Mouse (Mus musculus): ENCODE measurements at regions not wholly inside any gene's neighbourhood (a gene's known extent, or its start where the extent isn't known, plus 50 kb on each side); places are given as distances from the start of the nearest gene placed in this dataset.
A peak's percentile ranks its signal among the peaks of the same experiment; 100 is the strongest.

- no peaks in the 10 kb centered on the region for H3K36me3 ChIP-seq (replicated peaks; ENCODE audit: control insufficient read depth, insufficient read depth)
- no peaks in the 10 kb centered on the region for H3K9me3 ChIP-seq (ENCODE audit: control insufficient read depth, low read length)
- no peaks in the 10 kb centered on the region for H3K4me1 ChIP-seq (replicated peaks; ENCODE audit: control insufficient read depth, insufficient read depth, low read length)
- DNase-seq (ENCODE audit: low spot score) (no peak), ATAC-seq (ENCODE audit: low FRiP score) (no peak)
- H3K4me2 ChIP-seq (replicated peaks): no peak overlapping the region
- H3K4me3 ChIP-seq (replicated peaks; ENCODE audit: low read length): no peak overlapping the region
- H3K27me3 ChIP-seq (ENCODE audit: control insufficient read depth, insufficient read depth, low read length): no peaks in the 10 kb centered on the region
- H3K27ac ChIP-seq: no peak overlapping the region
- no peak overlapping the region for H3K9ac ChIP-seq
Measured at GRCm38 (mm10) chr10:98311403-98311802, 584.8 kb upstream of the C030005K15Rik start.

GRCm38 (mm10) chr10:98318416-98318815 lies 591.9 kb upstream of the C030005K15Rik start:
- Histone ChIP-seq H3K4me2 (replicated peaks) (no peak overlapping the region), H3K4me1 (replicated peaks; ENCODE audit: control insufficient read depth, insufficient read depth, low read length) (no peaks in the 10 kb centered on the region), H3K27me3 (ENCODE audit: control insufficient read depth, insufficient read depth, low read length) (no peaks in the 10 kb centered on the region), H3K27ac (no peak overlapping the region), H3K9me3 (ENCODE audit: control insufficient read depth, low read length) (no peaks in the 10 kb centered on the region), H3K36me3 (replicated peaks; ENCODE audit: control insufficient read depth, insufficient read depth) (no peaks in the 10 kb centered on the region), H3K4me3 (replicated peaks; ENCODE audit: low read length) (no peak overlapping the region), H3K9ac (no peak overlapping the region)
- DNase-seq (ENCODE audit: low spot score): no peak
- no peak for ATAC-seq (ENCODE audit: low FRiP score)
- WGBS: 83% methylated on average over 2 of the region's 2 CpGs

- no peaks in the 10 kb centered on the region for H3K27me3 ChIP-seq (ENCODE audit: control insufficient read depth, insufficient read depth, low read length)
- no peak overlapping the region for H3K4me3 ChIP-seq (replicated peaks; ENCODE audit: low read length)
- WGBS: 83% methylated on average over 5 of the region's 5 CpGs
- DNase-seq (ENCODE audit: low spot score): no peak
- H3K27ac ChIP-seq: no peak overlapping the region
- ATAC-seq (ENCODE audit: low FRiP score): no peak
- H3K36me3 ChIP-seq (replicated peaks; ENCODE audit: control insufficient read depth, insufficient read depth): no peaks in the 10 kb centered on the region
- no peaks in the 10 kb centered on the region for H3K4me1 ChIP-seq (replicated peaks; ENCODE audit: control insufficient read depth, insufficient read depth, low read length)
- H3K4me2 ChIP-seq (replicated peaks): no peak overlapping the region
- no peak overlapping the region for H3K9ac ChIP-seq
- H3K9me3 ChIP-seq (ENCODE audit: control insufficient read depth, low read length): no peaks in the 10 kb centered on the region
Measured at GRCm38 (mm10) chr10:98323846-98324245, 590.4 kb upstream of the Atp2b1 start.

GRCm38 (mm10) chr10:98324591-98324990 lies 589.6 kb upstream of the Atp2b1 start:
- DNase-seq (ENCODE audit: low spot score) (no peak), ATAC-seq (ENCODE audit: low FRiP score) (no peak)
- H3K36me3 ChIP-seq (replicated peaks; ENCODE audit: control insufficient read depth, insufficient read depth): no peaks in the 10 kb centered on the region
- H3K4me1 ChIP-seq (replicated peaks; ENCODE audit: control insufficient read depth, insufficient read depth, low read length): no peaks in the 10 kb centered on the region
- H3K9ac ChIP-seq: no peak overlapping the region
- H3K27me3 ChIP-seq (ENCODE audit: control insufficient read depth, insufficient read depth, low read length): no peaks in the 10 kb centered on the region
- H3K4me3 ChIP-seq (replicated peaks; ENCODE audit: low read length): no peak overlapping the region
- H3K27ac ChIP-seq: no peak overlapping the region
- H3K4me2 ChIP-seq (replicated peaks): no peak overlapping the region
- H3K9me3 ChIP-seq (ENCODE audit: control insufficient read depth, low read length): no peaks in the 10 kb centered on the region

GRCm38 (mm10) chr10:98325720-98326119 lies 588.5 kb upstream of the Atp2b1 start:
- no peaks in the 10 kb centered on the region for H3K9me3 ChIP-seq (ENCODE audit: control insufficient read depth, low read length)
- H3K4me2 ChIP-seq (replicated peaks): no peak overlapping the region
- no peak for ATAC-seq (ENCODE audit: low FRiP score)
- no peak overlapping the region for H3K27ac ChIP-seq
- H3K4me3 ChIP-seq (replicated peaks; ENCODE audit: low read length): no peak overlapping the region
- DNase-seq (ENCODE audit: low spot score): no peak
- no peaks in the 10 kb centered on the region for H3K36me3 ChIP-seq (replicated peaks; ENCODE audit: control insufficient read depth, insufficient read depth)
- H3K9ac ChIP-seq: no peak overlapping the region
- no peaks in the 10 kb centered on the region for H3K4me1 ChIP-seq (replicated peaks; ENCODE audit: control insufficient read depth, insufficient read depth, low read length)
- H3K27me3 ChIP-seq (ENCODE audit: control insufficient read depth, insufficient read depth, low read length): no peaks in the 10 kb centered on the region
- WGBS: 84% methylated on average over 5 of the region's 5 CpGs

GRCm38 (mm10) chr10:98332682-98333081 lies 581.5 kb upstream of the Atp2b1 start:
- Histone ChIP-seq H3K27ac (no peak overlapping the region), H3K27me3 (ENCODE audit: control insufficient read depth, insufficient read depth, low read length) (no peaks in the 10 kb centered on the region), H3K36me3 (replicated peaks; ENCODE audit: control insufficient read depth, insufficient read depth) (no peaks in the 10 kb centered on the region), H3K4me3 (replicated peaks; ENCODE audit: low read length) (no peak overlapping the region), H3K4me2 (replicated peaks) (no peak overlapping the region), H3K4me1 (replicated peaks; ENCODE audit: control insufficient read depth, insufficient read depth, low read length) (no peaks in the 10 kb centered on the region), H3K9me3 (ENCODE audit: control insufficient read depth, low read length) (no peaks in the 10 kb centered on the region), H3K9ac (no peak overlapping the region)
- ATAC-seq (ENCODE audit: low FRiP score) (no peak), DNase-seq (ENCODE audit: low spot score) (no peak)
- WGBS: 86% methylated on average over 4 of the region's 4 CpGs

- no peak for DNase-seq (ENCODE audit: low spot score)
- H3K9me3 ChIP-seq (ENCODE audit: control insufficient read depth, low read length): no peaks in the 10 kb centered on the region
- H3K9ac ChIP-seq: no peak overlapping the region
- no peak overlapping the region for H3K4me2 ChIP-seq (replicated peaks)
- no peaks in the 10 kb centered on the region for H3K27me3 ChIP-seq (ENCODE audit: control insufficient read depth, insufficient read depth, low read length)
- H3K27ac ChIP-seq: no peak overlapping the region
- WGBS: 63% methylated on average over 6 of the region's 6 CpGs
- no peak for ATAC-seq (ENCODE audit: low FRiP score)
- no peaks in the 10 kb centered on the region for H3K36me3 ChIP-seq (replicated peaks; ENCODE audit: control insufficient read depth, insufficient read depth)
- H3K4me3 ChIP-seq (replicated peaks; ENCODE audit: low read length): no peak overlapping the region
- no peaks in the 10 kb centered on the region for H3K4me1 ChIP-seq (replicated peaks; ENCODE audit: control insufficient read depth, insufficient read depth, low read length)
Measured at GRCm38 (mm10) chr10:98333411-98334067, 580.7 kb upstream of the Atp2b1 start.

- H3K9me3 ChIP-seq (ENCODE audit: control insufficient read depth, low read length): no peaks in the 10 kb centered on the region
- no peak overlapping the region for H3K4me2 ChIP-seq (replicated peaks)
- H3K27ac ChIP-seq: no peak overlapping the region
- no peak overlapping the region for H3K9ac ChIP-seq
- 96% methylated on average over 5 of the region's 5 CpGs for WGBS
- no peak for ATAC-seq (ENCODE audit: low FRiP score)
- DNase-seq (ENCODE audit: low spot score): no peak
- no peak overlapping the region for H3K4me3 ChIP-seq (replicated peaks; ENCODE audit: low read length)
- no peaks in the 10 kb centered on the region for H3K4me1 ChIP-seq (replicated peaks; ENCODE audit: control insufficient read depth, insufficient read depth, low read length)
- H3K27me3 ChIP-seq (ENCODE audit: control insufficient read depth, insufficient read depth, low read length): no peaks in the 10 kb centered on the region
- H3K36me3 ChIP-seq (replicated peaks; ENCODE audit: control insufficient read depth, insufficient read depth): no peaks in the 10 kb centered on the region
Measured at GRCm38 (mm10) chr10:98343827-98344226, 570.4 kb upstream of the Atp2b1 start.

GRCm38 (mm10) chr10:98349466-98349865 lies 564.7 kb upstream of the Atp2b1 start:
- Histone ChIP-seq H3K4me1 (replicated peaks; ENCODE audit: control insufficient read depth, insufficient read depth, low read length) (no peaks in the 10 kb centered on the region), H3K9ac (no peak overlapping the region), H3K27ac (no peak overlapping the region), H3K9me3 (ENCODE audit: control insufficient read depth, low read length) (no peaks in the 10 kb centered on the region), H3K4me2 (replicated peaks) (no peak overlapping the region), H3K36me3 (replicated peaks; ENCODE audit: control insufficient read depth, insufficient read depth) (no peaks in the 10 kb centered on the region), H3K4me3 (replicated peaks; ENCODE audit: low read length) (no peak overlapping the region), H3K27me3 (ENCODE audit: control insufficient read depth, insufficient read depth, low read length) (no peaks in the 10 kb centered on the region)
- DNase-seq (ENCODE audit: low spot score) (peak; percentile 35), ATAC-seq (ENCODE audit: low FRiP score) (0 out of 2 replicates have a peak, but pooled peaks have one; percentile 55)
- WGBS: 69% methylated on average over 5 of the region's 5 CpGs

GRCm38 (mm10) chr10:98350318-98350926 lies 563.8 kb upstream of the Atp2b1 start:
- Histone ChIP-seq H3K4me2 (replicated peaks) (no peak overlapping the region), H3K4me1 (replicated peaks; ENCODE audit: control insufficient read depth, insufficient read depth, low read length) (no peaks in the 10 kb centered on the region), H3K9ac (no peak overlapping the region), H3K9me3 (ENCODE audit: control insufficient read depth, low read length) (no peaks in the 10 kb centered on the region), H3K4me3 (replicated peaks; ENCODE audit: low read length) (no peak overlapping the region), H3K36me3 (replicated peaks; ENCODE audit: control insufficient read depth, insufficient read depth) (no peaks in the 10 kb centered on the region), H3K27me3 (ENCODE audit: control insufficient read depth, insufficient read depth, low read length) (no peaks in the 10 kb centered on the region), H3K27ac (no peak overlapping the region)
- 89% methylated on average over 6 of the region's 6 CpGs for WGBS
- DNase-seq (ENCODE audit: low spot score) (no peak), ATAC-seq (ENCODE audit: low FRiP score) (peak; percentile 51)
